Mouse (Mus musculus): ENCODE measurements around the gene Gna11. TPM values are rescaled to one million over a fixed set of nuclear protein-coding genes. Genes with fewer than 3 reads are reported as not detected.

Gene Gna11
- polyA plus RNA-seq, 2 experiments = 89.1 to 97.4 TPM

DNA sequence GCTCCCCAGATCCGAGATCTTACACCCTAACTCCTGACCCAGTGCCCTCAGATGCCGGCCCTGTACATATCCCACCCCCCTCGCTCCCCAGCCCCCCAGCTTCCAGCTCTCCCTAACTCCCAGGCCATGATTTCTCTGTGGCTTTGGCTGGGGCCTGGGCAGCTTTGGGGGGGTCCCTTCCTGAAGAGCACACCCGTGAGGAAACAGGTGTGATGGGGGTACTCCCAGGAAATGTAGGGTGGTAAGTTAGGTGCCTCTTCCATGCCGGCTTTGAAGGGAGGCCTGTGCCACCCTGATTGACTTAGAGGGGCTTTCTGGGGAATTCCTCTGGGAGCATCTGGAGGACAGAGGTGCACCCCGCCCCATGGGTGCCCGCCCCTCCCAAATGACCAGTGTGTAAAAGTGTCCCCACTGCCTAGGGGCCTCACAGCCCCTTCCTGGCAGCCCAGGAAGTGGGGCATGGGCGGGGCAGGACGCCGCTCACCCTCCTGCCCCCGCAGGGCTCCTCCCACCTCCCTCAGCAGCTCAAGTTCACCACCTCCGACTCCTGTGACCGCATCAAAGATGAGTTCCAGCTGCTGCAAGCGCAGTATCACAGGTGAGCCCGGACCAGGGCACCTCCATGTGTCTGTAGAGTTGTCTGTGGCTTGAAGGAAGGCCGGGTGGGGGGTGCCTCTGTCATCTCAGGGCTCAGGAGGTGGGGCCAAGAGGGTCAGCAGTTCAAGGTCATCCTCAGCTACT lies 15.9 kb upstream of the Gna11 start:
- H3K9ac ChIP-seq (ENCODE audit: low read depth, low read length, severe bottlenecking) = peak overlapping the region; percentile 93
- whole genome bisulfite sequencing = 10% methylated on average over 15 of the region's 16 CpGs
- peak overlapping the region; percentile 86 for H3K4me3 ChIP-seq (replicated peaks; ENCODE audit: low read length)
- H3K27ac ChIP-seq (replicated peaks; ENCODE audit: low read depth, low read length) = peak overlapping the region; percentile 89
- TF ChIP-seq POLR2A (IDR thresholded peaks at IDR 0.05; ENCODE audit: borderline replicate concordance, extremely low read depth, insufficient read depth, insufficient read length) = no peak
- peak overlapping the region; percentile 93 for H3K4me2 ChIP-seq (replicated peaks; ENCODE audit: low read depth, low read length, severe bottlenecking)
- no peaks in the 10 kb centered on the region for H3K9me3 ChIP-seq (ENCODE audit: control insufficient read depth, low read length)
- DNase-seq (ENCODE audit: low spot score) = no peak
- H3K36me3 ChIP-seq (ENCODE audit: control insufficient read depth, insufficient read depth, low read length) = peaks cover 37% of the 10 kb centered on the region
- peaks cover 41% of the 10 kb centered on the region for H3K4me1 ChIP-seq (ENCODE audit: control insufficient read depth, insufficient read depth, low read length)
- H3K27me3 ChIP-seq (ENCODE audit: control insufficient read depth, insufficient read depth, low read length) = no peaks in the 10 kb centered on the region
- no peak for ATAC-seq (ENCODE audit: low FRiP score, low read depth)

DNA sequence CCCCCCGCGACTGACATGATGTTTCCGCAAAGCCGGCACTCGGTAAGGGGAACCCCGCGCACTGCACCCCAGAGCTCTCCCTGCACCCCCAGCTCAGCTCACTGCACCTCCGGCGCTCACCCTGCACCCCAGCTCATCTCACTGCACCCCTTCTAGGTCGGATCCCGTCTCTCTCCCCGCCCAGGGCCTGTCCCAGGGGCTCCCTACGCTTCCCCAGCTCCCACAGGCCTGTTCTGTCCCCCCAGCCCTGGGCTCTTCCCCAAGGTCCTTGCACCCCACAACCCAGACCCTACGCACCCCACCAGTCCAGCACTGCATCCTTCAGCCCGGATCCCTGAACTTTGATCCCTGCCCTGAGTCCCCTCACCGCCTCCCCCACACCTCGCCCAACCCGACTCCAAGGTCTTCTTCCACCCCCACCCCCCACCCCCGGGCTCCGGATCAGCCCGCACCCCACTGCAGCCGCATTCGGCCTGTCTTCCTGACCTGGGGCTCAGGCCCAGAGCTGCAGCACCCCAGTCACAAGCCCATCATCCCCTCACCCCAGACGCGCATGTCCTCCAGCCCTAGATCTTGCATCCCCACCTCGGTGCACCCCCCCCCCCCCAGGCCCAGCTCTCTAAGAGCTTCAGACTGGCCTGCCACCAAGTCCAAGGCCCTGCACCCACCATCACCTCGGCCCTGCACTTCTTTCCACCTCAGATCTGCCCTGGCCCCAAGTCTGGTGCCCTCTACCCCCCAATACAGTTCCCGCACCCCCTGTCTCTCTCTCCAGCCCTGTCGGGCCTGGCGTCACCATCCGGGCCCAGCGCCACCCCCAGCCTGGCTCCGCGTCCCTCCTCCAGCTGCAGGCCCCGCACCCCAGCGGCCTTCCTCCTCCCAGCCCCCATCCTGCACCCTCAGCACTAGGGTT lies 14.9 kb upstream of the Gna11 start:
- Histone ChIP-seq H3K27ac (replicated peaks; ENCODE audit: low read depth, low read length) (peak overlapping the region; percentile 89), H3K4me3 (replicated peaks; ENCODE audit: low read length) (peak overlapping the region; percentile 86), H3K9ac (ENCODE audit: low read depth, low read length, severe bottlenecking) (peak overlapping the region; percentile 93), H3K4me1 (ENCODE audit: control insufficient read depth, insufficient read depth, low read length) (peaks cover 35% of the 10 kb centered on the region), H3K9me3 (ENCODE audit: control insufficient read depth, low read length) (no peaks in the 10 kb centered on the region), H3K27me3 (ENCODE audit: control insufficient read depth, insufficient read depth, low read length) (no peaks in the 10 kb centered on the region), H3K4me2 (replicated peaks; ENCODE audit: low read depth, low read length, severe bottlenecking) (peak overlapping the region; percentile 93), H3K36me3 (ENCODE audit: control insufficient read depth, insufficient read depth, low read length) (peaks cover 27% of the 10 kb centered on the region)
- WGBS = 4% methylated on average over 24 of the region's 36 CpGs
- no peak for TF ChIP-seq POLR2A (IDR thresholded peaks at IDR 0.05; ENCODE audit: borderline replicate concordance, extremely low read depth, insufficient read depth, insufficient read length)
- DNase-seq (ENCODE audit: low spot score) (no peak), ATAC-seq (ENCODE audit: low FRiP score, low read depth) (peak; percentile 14; the same call in 1 of the 2 replicates)

DNA sequence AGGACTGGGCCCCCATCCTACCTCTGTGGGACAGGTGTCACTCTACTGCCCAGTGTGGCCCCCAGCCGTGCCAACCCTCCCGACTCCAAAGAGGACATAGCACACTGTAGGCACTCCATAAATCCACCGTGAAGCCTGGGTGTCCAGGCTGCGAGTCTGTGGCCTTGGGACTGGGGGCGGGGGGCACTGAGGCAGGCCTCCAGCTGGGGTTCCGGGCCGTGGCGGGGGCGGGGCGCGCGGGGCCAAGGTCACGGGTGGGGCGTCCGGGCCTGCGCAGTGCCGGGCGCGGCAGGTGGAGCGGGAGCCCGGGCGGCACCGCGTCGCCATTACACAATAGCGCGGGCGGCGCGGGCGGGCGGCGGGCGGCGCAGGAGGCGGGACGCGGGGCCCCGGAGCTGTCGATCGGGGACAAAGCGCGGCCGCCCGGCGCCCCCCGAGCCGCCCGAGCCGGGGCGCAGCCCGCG lies 14.2 kb upstream of the Gna11 start, which contains the start of gene Aes:
TSS of gene Aes (plus strand) at position 326 of the 464 bp plus-strand sequence.
- Histone ChIP-seq H3K36me3 (ENCODE audit: control insufficient read depth, insufficient read depth, low read length) (peaks cover 21% of the 10 kb centered on the region), H3K4me3 (replicated peaks; ENCODE audit: low read length) (peak within 1 kb of the TSS; percentile 86), H3K9me3 (ENCODE audit: control insufficient read depth, low read length) (no peaks in the 10 kb centered on the region), H3K9ac (ENCODE audit: low read depth, low read length, severe bottlenecking) (peak within 1 kb of the TSS; percentile 93), H3K4me1 (ENCODE audit: control insufficient read depth, insufficient read depth, low read length) (peaks cover 28% of the 10 kb centered on the region), H3K27me3 (ENCODE audit: control insufficient read depth, insufficient read depth, low read length) (no peaks in the 10 kb centered on the region), H3K4me2 (replicated peaks; ENCODE audit: low read depth, low read length, severe bottlenecking) (peak within 1 kb of the TSS; percentile 93), H3K27ac (replicated peaks; ENCODE audit: low read depth, low read length) (peak within 1 kb of the TSS; percentile 89)
- ATAC-seq (ENCODE audit: low FRiP score, low read depth) (peak; percentile 48), DNase-seq (ENCODE audit: low spot score) (no peak)
- TF ChIP-seq POLR2A (IDR thresholded peaks at IDR 0.05; ENCODE audit: borderline replicate concordance, extremely low read depth, insufficient read depth, insufficient read length) = no peak
- under 1% methylated on average over 22 of the region's 53 CpGs for WGBS

DNA sequence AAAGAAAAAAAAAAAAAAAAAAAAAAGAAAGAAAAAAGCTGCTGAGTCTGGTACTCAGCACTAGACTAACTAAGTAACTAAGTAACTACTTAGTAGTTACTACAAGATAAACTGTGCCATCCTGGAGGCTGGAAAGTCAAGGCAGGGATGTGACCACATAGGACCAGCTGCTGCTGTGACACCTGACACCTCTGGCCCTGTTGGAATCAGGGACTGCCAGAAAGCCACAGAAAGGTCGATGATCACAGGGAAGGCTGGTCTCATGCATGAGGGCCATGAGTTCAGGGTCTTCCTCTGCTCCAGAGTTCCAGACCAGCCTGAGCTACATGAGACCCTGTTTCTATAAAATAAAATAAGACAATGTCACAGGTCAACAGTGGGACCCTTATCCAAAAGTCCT lies 12.5 kb upstream of the Gna11 start:
- Histone ChIP-seq H3K4me2 (replicated peaks; ENCODE audit: low read depth, low read length, severe bottlenecking) (no peak overlapping the region), H3K27ac (replicated peaks; ENCODE audit: low read depth, low read length) (no peak overlapping the region), H3K36me3 (ENCODE audit: control insufficient read depth, insufficient read depth, low read length) (peaks cover 15% of the 10 kb centered on the region), H3K27me3 (ENCODE audit: control insufficient read depth, insufficient read depth, low read length) (no peaks in the 10 kb centered on the region), H3K9me3 (ENCODE audit: control insufficient read depth, low read length) (no peaks in the 10 kb centered on the region), H3K4me3 (replicated peaks; ENCODE audit: low read length) (no peak overlapping the region), H3K4me1 (ENCODE audit: control insufficient read depth, insufficient read depth, low read length) (peaks cover 16% of the 10 kb centered on the region), H3K9ac (ENCODE audit: low read depth, low read length, severe bottlenecking) (no peak overlapping the region)
- WGBS = 24% methylated on average over 1 of the region's 1 CpGs
- no peak for TF ChIP-seq POLR2A (IDR thresholded peaks at IDR 0.05; ENCODE audit: borderline replicate concordance, extremely low read depth, insufficient read depth, insufficient read length)
- ATAC-seq (ENCODE audit: low FRiP score, low read depth) (no peak), DNase-seq (ENCODE audit: low spot score) (no peak)

DNA sequence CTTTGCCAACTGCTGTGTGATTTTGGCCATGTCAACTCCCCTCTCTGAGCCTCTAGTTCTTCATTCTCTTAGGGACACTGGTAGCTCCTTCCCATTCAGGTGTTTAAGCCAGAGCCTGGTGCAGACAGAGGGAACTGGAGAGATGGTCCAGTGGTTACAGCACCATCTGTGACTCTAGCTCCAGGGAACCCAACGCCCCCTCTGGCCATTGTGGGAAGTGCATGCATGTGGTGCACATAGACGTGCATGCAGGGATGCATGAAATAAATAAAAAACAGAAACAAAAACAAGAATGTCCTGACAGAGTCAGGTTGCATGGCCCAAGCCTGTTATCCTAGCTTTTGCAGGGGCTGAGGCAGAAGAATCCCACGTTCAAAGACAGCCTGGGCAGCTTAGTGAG lies 11.3 kb upstream of the Gna11 start:
- H3K4me3 ChIP-seq (replicated peaks; ENCODE audit: low read length) = no peak overlapping the region
- no peaks in the 10 kb centered on the region for H3K27me3 ChIP-seq (ENCODE audit: control insufficient read depth, insufficient read depth, low read length)
- 77% methylated on average over 3 of the region's 3 CpGs for WGBS
- peaks cover 4% of the 10 kb centered on the region for H3K36me3 ChIP-seq (ENCODE audit: control insufficient read depth, insufficient read depth, low read length)
- ATAC-seq (ENCODE audit: low FRiP score, low read depth) (no peak), DNase-seq (ENCODE audit: low spot score) (no peak)
- no peak overlapping the region for H3K4me2 ChIP-seq (replicated peaks; ENCODE audit: low read depth, low read length, severe bottlenecking)
- H3K27ac ChIP-seq (replicated peaks; ENCODE audit: low read depth, low read length) = no peak overlapping the region
- H3K9ac ChIP-seq (ENCODE audit: low read depth, low read length, severe bottlenecking) = no peak overlapping the region
- no peak for TF ChIP-seq POLR2A (IDR thresholded peaks at IDR 0.05; ENCODE audit: borderline replicate concordance, extremely low read depth, insufficient read depth, insufficient read length)
- H3K9me3 ChIP-seq (ENCODE audit: control insufficient read depth, low read length) = no peaks in the 10 kb centered on the region
- H3K4me1 ChIP-seq (ENCODE audit: control insufficient read depth, insufficient read depth, low read length) = peaks cover 18% of the 10 kb centered on the region
